Mouse (Mus musculus): ENCODE data around the gene Hhat.

Hhat gene

DNA sequence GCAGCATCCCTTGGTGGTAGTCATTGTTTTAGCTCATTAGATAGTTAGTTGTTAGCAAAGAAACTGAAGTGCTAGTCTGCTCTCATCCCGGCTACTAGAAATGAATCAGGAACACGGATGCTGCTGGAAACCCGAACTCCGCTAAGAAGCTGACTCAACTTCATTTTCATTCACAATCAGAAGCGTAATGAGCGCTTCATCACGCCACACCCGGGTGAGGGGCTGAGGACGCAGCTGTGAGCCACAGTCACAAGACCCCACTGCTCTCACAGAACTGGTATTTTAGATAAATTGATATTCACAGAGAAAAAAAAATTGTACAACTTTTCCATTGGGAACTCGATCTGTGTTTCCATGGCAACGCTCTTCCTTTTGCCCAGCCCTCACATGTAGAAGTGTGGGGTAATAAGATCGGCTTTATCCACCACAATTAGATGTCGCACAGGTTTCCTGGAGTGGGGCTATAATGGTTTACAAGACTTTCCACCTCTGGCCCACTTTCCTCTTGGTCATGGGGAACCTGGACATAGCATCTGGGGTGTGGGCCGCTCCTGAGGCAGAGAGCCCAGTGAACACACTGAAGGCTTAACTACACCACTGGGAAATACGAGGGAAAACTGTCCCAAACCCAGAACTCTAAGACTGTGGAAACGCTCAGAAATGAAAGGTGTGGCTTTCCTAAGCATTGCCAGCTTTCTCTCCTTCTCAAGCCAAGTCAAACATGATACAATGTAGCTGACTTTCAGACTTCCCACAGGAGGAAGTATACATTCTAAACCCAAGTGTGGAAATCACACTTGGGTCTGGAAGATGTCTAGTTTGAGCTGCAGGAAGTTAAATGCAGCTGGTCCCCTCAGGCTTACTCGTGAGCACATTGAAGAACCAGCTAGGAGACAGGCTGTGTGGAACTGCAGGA lies 14.3 kb upstream of the Hhat start:
- no peak for DNase-seq (ENCODE audit: low read depth, low spot score)

DNA sequence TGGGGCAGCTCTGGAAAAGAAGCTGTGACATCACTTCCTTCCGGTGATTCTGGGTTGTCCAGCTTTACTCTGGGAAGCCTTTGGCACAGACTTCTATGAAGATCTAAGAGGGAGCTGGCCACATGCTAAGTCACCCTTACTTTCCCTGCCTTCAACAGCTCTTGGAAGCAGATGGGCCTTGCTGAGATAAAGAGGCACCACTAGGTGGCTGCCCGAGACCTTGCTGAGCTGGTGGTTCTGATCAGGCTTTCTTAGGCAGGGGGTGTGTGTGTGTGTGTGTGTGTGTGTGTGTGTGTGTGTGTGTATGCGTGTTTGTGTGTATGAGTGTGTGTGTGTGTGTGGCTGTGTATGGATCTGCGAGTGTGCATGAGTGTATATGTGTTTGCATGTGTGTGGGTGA lies 13.4 kb upstream of the Hhat start:
- DNase-seq (ENCODE audit: low read depth, low spot score), result peak; percentile 58

DNA sequence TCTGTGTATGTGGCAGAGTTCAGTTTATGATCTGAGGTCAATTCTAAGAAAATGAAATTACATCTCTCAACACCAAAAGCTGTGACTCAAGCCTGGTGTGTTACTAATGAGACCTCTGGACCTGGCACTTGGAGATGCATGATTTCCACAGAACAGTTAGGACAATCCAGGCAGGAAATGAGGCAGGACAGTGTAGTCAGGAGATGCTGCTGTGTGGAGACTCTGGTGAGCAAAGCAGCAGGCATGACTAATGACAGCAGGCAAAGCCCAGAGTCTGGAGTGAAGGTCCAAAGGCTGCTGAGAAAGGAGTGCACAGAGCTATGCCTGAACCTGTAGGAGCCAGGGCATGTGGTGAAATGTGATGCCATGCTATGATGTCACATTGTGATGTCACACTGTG lies 10.2 kb upstream of the Hhat start:
- no peak for DNase-seq (ENCODE audit: low read depth, low spot score)

DNA sequence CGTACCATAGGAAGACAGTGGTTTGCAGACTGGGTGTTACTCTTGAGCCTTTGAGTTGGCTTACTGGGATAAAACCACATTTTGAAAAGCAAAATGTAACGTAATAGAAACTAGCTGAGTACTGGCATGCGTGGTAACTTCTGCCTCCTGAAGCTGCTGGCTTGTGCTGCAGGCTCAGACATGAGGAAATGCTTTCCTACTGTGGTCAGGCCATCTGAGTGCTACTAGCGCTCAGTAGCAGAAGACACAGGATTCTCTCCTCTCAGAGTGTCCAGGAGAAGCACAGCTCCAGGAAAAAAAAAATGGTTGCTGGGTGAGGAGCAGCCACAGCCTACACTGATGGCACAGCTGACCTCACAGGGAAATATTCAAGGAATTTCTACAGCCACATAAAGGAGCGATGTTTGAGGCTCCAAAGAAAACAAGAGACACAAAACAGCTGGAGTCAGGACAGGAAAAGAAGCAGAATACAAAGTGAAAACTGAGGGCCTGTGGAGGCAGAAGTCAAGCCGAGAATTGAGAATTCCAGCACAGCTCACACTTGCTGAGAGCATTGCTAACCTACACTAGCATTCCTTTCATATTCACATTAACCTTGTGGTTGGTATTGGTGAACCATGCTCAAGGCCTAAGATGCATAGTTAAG lies 8.0 kb upstream of the Hhat start:
- DNase-seq (ENCODE audit: low read depth, low spot score), result peak; percentile 77

DNA sequence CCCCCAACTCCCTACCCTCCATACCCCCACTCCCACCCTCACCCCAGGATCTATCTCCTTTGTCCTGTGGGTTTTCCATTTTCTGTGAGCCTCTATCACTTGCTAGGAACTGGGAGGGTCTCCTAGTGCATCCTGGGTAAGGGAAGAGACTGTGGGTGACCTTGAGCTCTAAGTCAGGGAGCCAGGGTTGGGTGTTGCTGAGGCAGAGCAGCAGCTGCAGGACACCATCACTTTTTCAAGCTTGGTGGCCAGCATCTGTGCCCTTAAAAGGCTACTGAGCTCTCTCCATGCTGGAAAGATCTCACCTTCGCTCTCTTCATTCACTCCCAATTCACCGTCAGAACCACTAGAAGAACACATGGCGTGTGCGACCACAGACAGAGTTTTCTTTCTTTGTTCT lies 7.2 kb upstream of the Hhat start:
- peak; percentile 30 for DNase-seq (ENCODE audit: low read depth, low spot score)

DNA sequence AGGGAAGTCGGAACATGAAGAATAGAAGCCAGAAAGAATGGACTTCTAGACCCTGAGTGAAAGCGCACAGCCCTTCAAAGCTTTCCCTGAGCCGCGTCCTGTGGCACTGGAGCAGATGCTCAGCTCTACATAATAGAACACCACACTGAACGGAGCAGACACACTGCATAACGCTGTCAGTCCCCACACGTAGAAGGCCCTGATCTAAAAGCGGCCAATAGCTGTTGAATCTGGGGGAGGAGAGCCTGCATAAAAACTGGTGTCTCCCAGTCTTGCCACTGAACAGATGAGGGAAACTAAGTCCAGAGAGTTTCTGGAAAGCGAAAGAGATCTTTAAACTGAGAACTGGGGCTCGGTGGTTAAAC lies 911 bp downstream of the Hhat start:
- peak; percentile 58 for DNase-seq (ENCODE audit: low read depth, low spot score)

DNA sequence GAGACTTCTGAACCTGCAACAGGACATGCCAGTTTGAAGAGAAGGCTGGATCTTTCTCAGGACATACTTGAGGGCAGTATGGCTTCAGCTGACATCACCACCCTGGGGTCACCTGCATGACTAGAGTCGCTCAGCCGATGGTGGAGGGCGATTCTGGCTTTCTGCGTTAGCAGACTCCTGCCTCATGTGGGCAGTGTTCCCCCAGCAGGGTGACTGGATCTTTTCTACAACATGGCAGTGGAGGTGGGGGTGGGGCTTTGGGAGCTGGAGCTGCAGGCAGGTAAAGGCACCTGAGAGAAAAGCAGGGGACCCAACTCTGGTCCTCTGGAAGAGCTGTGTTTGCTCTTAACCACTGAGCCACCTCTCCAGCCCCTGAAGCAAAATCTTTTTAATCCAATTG lies 5.5 kb downstream of the Hhat start:
- peak; percentile 38 for DNase-seq (ENCODE audit: low read depth, low spot score)

DNA sequence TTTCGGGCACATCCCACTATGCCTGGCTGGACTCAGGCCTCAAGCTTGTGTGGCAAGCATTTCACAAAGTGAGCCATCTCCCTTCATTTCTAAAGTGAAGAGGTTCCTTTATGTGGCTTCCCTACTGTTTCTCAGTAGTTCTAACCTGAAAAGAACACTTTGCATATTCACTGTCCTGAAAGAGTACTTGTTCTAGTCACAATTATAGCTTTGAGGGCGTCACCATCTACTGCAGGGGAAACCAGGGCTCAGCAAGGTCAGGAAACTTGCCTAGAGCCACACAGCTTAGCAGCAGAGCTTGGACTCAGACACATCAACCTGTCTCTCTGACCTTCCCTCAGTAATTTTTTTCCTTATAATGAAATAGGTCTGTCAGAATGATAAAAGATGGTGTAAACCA lies 6.5 kb downstream of the Hhat start:
- peak; percentile 54 for DNase-seq (ENCODE audit: low read depth, low spot score)

DNA sequence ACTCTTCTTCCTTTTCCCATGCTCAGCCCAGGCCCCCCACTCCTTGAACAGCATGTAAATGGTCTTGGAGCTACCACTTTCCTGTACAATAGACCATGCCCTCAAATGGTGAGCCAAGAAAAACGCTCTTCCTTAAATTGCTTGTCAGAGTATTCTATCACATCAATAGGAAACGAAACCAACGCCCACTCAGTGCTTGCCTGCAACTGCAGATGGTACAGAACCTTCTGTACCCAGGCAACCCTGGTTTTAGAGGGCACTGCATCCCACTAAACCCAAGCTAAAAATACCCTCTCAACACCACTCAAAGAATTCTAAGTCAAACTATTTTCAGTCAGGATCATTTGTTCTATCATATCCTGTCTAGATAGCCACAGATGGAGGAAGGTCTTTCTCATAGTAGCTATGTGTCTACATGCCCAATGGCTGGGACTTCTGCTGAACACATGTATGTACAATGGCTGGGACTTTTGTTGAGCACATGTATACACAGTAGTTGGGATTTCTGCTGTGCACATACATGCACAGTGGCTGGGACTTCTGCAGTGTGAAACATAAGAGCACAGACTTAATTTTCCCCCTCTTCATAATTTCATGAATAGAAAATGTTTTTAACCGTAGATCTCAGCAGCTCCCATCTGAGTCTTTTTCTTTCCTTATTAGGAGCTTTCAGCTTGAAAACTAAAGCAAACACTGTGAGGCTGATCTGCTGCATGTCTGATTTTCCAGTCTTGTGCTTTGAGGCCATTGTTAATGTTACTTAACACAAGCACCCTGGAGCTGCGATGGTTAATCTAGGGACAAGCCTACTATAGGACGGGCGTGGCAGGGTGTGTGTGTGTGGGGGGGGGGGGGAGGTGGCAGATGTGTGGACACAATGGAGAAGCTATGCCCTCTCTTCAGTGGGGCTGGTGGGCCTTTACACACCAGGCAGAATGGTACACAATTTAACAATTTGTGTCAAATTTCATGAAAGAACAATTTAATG lies 7.8 kb downstream of the Hhat start:
- DNase-seq (ENCODE audit: low read depth, low spot score), result no peak

DNA sequence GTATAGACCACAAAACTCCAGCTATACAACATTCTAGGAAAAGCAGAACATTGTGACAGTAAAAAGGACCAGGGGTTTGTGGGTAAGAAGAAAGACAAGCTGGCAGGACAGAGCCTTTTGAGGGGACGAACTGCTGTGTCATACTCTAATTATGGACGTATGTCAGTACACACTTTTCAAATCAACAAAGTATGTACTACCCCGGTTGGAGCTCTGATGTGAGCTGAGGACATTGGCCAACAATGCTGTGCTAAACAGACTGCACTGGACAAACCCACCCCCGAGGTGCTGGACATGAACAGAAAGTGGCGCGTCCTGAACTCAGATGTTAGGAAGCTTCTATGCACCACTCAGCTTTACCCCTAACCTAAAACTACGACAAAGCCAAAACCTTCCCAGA lies 14.3 kb downstream of the Hhat start:
- DNase-seq (ENCODE audit: low read depth, low spot score), result no peak

DNA sequence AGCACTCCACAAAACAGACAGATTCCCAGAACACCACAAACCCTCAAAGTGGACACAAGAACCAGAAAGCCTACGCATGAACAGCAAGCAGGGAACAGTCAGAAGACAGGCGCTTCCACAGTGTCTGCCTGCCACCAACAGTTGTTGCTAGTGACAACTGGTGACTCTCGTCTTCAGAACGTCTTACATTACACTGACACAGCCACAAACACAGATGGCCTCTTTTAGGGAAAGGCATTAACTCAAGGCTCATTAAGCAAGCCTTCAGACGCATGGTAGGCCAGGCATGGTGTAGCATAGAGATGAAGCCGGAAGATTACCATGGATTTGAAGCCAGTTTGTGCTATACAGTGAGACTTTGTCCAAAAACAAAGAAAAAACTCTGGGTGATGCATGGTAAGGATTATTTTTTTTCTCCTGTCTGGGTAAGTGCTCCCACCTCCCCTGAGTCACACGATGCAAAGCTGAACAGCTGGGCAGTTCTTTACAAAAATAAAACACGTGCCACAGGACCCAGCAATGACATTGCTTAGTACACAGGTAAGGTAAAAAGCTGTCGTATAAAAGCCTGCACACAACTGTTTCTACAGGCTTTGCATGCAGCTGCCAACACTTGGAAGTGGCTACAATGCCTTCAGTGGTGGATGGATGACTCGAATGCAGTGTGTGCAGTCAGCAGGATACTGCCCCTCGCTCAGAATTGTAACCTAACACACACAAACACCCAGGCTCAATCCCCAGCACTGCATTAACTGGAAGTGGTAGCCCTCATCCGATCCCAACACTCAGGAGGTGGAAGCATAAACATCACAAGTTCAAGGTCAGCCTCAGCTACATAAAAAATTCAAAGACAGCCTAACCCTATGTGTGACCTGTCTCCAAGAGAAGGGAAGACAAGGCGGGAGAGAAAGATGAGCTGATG lies 15.1 kb downstream of the Hhat start:
- DNase-seq (ENCODE audit: low read depth, low spot score), result no peak

DNA sequence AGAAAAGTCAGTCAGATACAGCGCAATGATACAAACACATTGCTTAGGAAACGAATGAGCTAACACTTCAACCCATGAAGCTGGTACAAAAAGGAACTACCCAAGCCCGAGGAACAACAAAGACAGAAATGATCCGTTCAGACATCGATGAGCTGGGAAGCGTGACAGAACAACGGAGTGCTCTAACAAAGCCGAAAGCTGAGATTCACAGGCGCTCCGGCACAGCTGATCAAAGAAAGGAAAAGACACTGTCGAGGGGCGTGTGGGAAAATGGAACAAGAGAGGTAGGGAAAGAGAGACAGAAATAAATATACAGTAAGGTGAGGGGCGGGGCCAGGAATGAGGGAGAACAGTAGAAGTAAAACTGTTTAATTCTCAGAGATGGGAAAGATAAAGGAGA lies 15.8 kb downstream of the Hhat start:
- DNase-seq (ENCODE audit: low read depth, low spot score), result no peak

DNA sequence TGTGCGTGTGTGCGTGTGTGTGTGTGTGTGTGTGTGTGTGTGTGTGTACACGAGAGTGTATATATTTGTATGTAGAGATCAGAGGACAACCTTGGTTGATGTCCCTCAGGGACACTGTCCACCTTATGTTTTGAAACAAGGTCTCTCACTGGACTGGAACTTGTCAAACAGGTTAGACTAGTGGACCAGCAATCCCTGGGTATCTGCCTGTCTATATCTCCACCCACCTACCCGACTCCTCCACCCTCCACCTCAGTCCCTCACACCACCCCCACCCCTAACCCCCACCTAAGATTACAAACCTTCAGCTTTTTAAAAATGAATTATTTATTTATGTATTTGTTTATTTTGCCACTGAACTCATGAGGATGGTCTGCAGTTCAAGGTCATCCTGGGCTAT lies 16.8 kb downstream of the Hhat start:
- no peak for DNase-seq (ENCODE audit: low read depth, low spot score)

DNA sequence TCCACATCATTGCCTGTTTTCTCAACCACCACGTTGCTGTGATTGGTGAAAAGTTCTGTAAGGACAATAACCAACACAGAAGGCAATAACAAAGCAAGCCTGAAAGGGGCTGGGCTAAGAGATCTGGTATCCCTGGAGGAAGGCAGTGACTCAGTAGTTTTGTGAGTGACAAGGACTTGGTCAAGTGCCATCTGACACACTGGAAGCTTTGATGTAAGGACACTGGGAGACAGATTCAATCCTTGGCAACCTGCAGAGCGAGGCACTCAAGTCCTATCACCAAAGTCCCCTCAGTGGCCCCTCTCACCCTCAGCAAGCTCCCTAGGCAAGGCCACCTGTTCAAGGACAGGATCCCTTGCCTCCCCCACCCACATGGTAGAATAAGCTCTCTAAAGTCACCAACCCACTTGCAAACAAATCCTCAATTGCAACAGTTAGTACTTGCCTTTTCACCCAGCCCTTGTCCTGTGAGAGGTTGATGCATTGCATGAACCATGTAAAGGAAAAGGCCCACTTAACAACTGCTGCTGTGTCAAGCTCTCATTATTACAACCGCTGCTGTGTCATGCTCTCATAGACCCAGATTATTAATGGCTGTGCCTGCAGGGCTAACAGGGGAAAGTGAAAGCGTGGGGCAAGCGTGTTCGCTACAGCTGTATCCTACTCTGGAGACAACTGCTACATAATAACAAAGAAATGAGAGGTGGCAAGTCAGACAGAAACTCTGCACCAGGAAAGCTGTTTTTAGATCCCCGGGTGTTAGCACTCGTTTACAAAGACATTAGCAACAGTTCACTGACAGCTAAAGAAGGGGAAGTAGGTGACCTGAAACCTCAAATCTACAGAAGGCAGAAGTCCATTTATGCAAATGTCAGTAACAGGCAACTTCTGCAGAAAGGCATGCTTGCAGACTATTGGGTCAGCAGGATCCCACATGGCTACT lies 18.1 kb downstream of the Hhat start:
- no peak for DNase-seq (ENCODE audit: low read depth, low spot score)

DNA sequence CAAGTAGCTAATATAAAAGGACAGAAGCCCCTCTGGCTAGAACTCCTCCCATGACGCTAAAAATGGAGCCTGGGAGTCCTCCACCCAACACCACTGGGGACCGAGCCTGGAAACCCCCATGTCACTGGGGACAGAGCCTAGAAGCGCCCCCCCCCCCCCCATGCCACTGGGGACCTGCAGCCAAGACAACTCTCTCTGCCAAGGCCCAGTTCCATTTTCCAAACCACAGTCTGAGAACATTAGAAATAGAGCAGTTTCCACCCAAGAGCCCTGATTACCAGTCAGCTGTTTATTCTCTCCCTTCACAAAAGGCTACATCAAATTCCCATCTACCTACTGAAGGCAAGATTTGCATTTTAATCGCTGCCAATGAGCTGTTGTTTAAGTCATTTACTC lies 21.0 kb downstream of the Hhat start:
- DNase-seq (ENCODE audit: low read depth, low spot score), result no peak

DNA sequence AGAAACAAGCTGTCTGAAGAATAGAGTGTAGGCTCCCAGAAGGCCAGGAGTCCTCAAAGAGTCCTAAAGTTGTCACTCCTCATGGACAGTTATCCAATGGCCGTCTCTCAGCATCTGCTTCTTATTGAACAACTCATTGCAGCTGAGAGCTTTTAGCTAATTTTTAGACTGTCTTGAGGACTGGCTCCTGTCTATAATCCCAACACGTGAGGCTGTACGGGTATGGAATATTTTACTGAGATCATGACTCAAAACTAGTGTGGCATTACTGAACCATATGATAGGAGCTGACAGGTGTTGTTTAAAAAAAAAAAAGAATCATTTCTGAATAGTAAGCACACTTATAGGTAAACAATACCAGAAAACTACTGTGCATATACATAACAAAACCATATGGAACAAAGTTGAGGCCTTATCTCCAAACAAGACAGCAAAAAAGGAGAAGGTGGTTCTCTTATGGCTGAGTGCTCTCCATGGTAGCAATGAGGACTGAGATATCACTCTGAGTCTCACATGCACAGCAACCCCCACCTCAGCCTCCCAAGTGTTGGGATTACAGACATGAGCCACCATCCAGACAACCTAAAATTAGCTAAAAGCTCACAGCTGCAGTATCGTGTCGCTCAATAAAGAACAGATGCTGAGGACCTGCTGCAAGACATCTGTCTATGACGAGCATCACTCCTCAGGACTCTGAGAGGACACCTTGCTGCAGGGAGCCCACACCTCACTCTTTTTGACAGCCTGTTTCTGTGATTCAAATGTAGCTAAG lies 21.6 kb downstream of the Hhat start:
- DNase-seq (ENCODE audit: low read depth, low spot score), result no peak

DNA sequence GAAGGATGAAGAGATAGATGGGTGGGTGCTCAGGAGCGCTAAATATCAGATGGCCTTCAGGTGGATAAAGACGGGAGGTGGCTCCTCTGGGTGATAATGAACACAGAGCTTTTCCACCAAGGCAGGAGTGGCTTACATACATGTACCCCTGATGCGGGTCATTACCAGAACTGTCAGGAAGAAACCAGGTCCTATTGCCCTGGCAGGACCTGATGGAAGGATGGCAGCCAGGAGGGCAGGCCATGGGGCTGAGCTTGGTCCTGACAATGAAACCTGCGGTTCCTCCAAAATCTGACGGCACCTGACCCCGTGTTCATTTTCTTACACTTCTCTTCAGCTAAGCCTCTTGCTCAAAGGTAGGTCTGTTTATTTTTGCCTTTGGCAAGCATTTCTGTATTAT lies 24.8 kb downstream of the Hhat start:
- DNase-seq (ENCODE audit: low read depth, low spot score), result no peak

DNA sequence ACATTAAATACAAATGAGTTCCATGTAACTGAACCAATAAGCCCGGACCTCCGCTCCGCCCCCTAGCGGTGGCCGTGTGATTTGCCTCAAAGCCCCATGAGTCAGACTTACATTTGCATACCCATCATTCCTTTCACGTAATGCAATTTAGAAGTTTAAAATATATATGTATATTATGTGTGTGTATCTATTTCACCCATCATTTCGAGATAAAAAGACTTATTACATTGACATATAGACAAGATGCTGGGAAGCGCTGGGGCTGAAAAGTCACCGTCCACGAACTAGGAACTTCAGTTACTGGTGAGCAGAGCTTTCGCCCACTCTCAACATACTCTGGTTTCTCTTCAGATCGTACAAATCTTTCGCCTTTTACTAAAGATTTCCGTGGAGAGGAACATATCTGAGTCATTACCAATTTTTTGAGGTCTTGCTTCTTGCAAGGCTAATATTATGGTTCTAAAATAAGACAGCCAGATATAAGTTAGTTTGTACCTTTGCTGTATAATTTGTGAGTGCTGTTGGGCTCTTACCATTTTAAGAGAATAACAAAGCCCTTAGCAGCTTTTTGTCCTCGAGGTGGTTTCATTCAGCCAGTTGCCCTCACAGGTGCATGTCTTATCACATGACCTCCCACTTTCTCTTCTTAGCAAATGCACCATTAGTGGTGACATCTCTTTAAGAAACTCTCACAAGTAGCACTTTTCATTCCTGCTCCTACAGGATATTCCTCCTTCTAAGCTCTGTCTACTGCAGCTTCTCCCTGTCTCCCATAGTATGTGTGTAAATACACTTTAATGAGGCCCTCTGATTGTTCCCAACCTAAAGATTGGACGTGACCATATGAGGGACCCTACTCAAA lies 25.6 kb downstream of the Hhat start:
- DNase-seq (ENCODE audit: low read depth, low spot score), result peak; percentile 94

All from R1 (cell line).